Mouse (Mus musculus): ENCODE measurements around the gene Ppp1r21. TPM values are rescaled to one million over a fixed set of nuclear protein-coding genes. Genes with fewer than 3 reads are reported as not detected.
A peak's percentile ranks its signal among the peaks of the same experiment; 100 is the strongest.

Ppp1r21 gene
- polyA plus RNA-seq, 1 experiment from 2014 or later: 29.5 TPM

DNA sequence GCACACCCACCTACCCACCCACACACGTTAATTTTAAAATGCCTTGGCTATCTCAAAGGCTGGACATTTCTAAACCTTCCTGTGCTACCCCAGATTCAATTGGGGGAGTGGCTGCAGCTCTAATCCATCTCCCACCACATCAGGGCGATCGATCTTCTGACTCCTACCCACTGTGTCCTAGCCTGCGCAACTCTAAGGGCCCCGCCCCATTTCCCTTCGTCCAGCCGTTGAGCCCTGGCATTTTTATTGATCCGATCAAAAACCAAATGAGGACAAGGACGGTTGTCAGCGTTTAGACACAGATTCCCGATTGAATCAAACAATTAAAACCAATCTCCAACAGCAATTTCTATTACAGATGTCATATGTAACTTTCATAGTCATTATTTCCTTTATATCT is 74.0 kb downstream of the Ppp1r21 start:
- peaks cover 4% of the 10 kb centered on the region; the same call in 1 of the 2 replicates for H3K4me1 ChIP-seq (replicated peaks; ENCODE audit: control insufficient read depth, insufficient read depth, low read length)
- no peak overlapping the region for H3K27ac ChIP-seq (ENCODE audit: low read depth)
- no peaks in the 10 kb centered on the region for H3K9me3 ChIP-seq (ENCODE audit: control insufficient read depth, low read length)
- H3K4me3 ChIP-seq (ENCODE audit: low read depth, low read length): no peak overlapping the region
- no peak overlapping the region for H3K4me2 ChIP-seq (ENCODE audit: low read length)
- ATAC-seq (replicated peaks; ENCODE audit: low FRiP score, low TSS enrichment, low read depth) (no peak), DNase-seq (ENCODE audit: low spot score) (no peak)
- no peaks in the 10 kb centered on the region for H3K36me3 ChIP-seq (ENCODE audit: control insufficient read depth, insufficient read depth, low read length)
- H3K9ac ChIP-seq (ENCODE audit: low read length): no peak overlapping the region
- no peaks in the 10 kb centered on the region for H3K27me3 ChIP-seq (replicated peaks; ENCODE audit: control insufficient read depth, insufficient read depth, low read length)
- WGBS: 85% methylated on average over 11 of the region's 11 CpGs

DNA sequence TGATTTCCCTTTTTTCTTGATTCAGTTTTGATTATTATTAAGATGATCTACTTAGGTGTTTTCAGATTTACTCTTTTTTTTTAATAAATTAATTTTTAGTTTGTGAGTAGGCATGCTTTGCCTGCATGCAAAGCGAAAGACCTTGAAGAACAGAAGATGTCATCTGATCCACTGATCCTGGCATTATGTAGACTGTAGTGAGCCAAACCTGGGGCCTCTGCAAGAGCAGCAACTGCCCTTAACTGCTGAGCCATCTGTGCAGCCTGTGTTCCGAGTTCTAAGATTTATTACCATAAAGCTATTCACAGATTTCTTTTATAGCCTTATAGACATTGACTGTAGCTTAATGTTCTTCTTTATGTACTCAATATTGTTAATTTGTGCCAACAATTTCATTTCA is 76.1 kb downstream of the Ppp1r21 start:
- no peaks in the 10 kb centered on the region for H3K27me3 ChIP-seq (replicated peaks; ENCODE audit: control insufficient read depth, insufficient read depth, low read length)
- WGBS: 69% methylated on average over 2 of the region's 2 CpGs
- H3K9ac ChIP-seq (ENCODE audit: low read length): no peak overlapping the region
- H3K9me3 ChIP-seq (ENCODE audit: control insufficient read depth, low read length): no peaks in the 10 kb centered on the region
- no peak overlapping the region for H3K27ac ChIP-seq (ENCODE audit: low read depth)
- H3K4me1 ChIP-seq (replicated peaks; ENCODE audit: control insufficient read depth, insufficient read depth, low read length): no peaks in the 10 kb centered on the region
- no peak for ATAC-seq (replicated peaks; ENCODE audit: low FRiP score, low TSS enrichment, low read depth)
- no peak overlapping the region for H3K4me2 ChIP-seq (ENCODE audit: low read length)
- no peak overlapping the region for H3K4me3 ChIP-seq (ENCODE audit: low read depth, low read length)
- H3K36me3 ChIP-seq (ENCODE audit: control insufficient read depth, insufficient read depth, low read length): no peaks in the 10 kb centered on the region
- no peak for DNase-seq (ENCODE audit: low spot score)

DNA sequence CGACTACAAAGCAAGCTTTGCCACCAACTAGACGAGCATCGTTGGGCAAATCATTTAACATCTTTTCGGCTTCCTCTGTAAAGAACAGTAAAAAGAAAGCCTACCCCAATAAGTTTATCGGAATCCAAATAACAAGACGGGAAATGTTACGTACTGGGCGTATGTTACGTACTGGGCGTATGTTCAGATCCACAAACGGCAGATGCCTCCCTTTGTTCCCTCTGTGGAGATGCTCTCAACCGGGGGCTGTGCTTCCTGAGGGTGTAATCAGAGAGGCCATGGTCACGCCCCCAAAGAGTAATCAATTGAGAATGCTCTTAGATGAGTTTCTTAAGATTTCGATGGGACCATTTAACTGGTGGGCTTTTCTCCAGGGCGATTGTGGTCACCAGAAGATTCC is 79.4 kb downstream of the Ppp1r21 start:
- Histone ChIP-seq H3K4me3 (ENCODE audit: low read depth, low read length) (no peak overlapping the region), H3K9me3 (ENCODE audit: control insufficient read depth, low read length) (no peaks in the 10 kb centered on the region), H3K36me3 (ENCODE audit: control insufficient read depth, insufficient read depth, low read length) (no peaks in the 10 kb centered on the region), H3K4me2 (ENCODE audit: low read length) (no peak overlapping the region), H3K27ac (ENCODE audit: low read depth) (no peak overlapping the region), H3K9ac (ENCODE audit: low read length) (no peak overlapping the region), H3K27me3 (replicated peaks; ENCODE audit: control insufficient read depth, insufficient read depth, low read length) (no peaks in the 10 kb centered on the region), H3K4me1 (replicated peaks; ENCODE audit: control insufficient read depth, insufficient read depth, low read length) (no peaks in the 10 kb centered on the region)
- DNase-seq (ENCODE audit: low spot score): no peak
- ATAC-seq (replicated peaks; ENCODE audit: low FRiP score, low TSS enrichment, low read depth): no peak
- 84% methylated on average over 15 of the region's 15 CpGs for WGBS

DNA sequence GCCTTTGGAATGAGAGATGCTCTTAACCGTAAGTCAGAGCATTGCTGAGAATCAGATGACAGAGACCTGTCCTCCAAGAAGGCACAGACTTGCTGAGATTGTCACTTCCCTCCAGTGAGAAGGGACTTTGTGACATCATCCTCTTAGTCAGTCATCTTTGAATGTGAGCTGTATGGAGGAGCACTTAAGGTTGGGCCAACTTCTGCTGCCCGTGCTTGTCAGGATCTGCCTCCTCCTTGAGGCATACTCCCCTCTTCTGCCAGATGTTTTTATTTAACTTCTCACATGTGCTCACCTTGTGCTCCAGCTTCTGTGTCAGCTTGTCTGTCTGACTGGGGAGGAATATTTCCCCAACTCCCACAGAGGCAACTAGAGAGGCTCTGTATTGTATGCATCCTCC is 81.1 kb downstream of the Ppp1r21 start:
- Histone ChIP-seq H3K9ac (ENCODE audit: low read length) (no peak overlapping the region), H3K9me3 (ENCODE audit: control insufficient read depth, low read length) (no peaks in the 10 kb centered on the region), H3K4me1 (replicated peaks; ENCODE audit: control insufficient read depth, insufficient read depth, low read length) (no peaks in the 10 kb centered on the region), H3K4me3 (ENCODE audit: low read depth, low read length) (no peak overlapping the region), H3K27me3 (replicated peaks; ENCODE audit: control insufficient read depth, insufficient read depth, low read length) (no peaks in the 10 kb centered on the region), H3K4me2 (ENCODE audit: low read length) (no peak overlapping the region), H3K27ac (ENCODE audit: low read depth) (no peak overlapping the region), H3K36me3 (ENCODE audit: control insufficient read depth, insufficient read depth, low read length) (no peaks in the 10 kb centered on the region)
- 65% methylated on average over 2 of the region's 2 CpGs for WGBS
- DNase-seq (ENCODE audit: low spot score) (no peak), ATAC-seq (replicated peaks; ENCODE audit: low FRiP score, low TSS enrichment, low read depth) (no peak)

DNA sequence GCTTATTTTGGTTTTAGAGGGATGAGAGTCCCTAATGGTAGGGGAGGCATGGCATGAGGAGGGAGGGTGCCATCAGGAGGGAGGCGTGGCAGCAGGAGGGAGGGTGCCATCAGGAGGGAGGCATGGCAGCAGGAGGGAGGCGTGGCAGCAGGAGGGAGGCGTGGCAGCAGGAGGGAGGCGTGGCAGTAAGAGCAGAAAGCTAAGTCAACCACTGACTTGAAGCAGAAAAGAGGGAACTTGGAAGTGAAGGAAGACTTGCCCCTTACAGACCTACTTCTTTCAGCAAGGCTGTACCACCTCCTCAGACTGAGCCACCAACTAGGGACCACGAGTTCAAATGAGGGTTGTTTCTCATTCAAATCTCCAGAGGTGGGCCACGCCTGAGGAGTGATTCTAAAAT is 83.3 kb downstream of the Ppp1r21 start:
- Histone ChIP-seq H3K4me3 (ENCODE audit: low read depth, low read length) (no peak overlapping the region), H3K36me3 (ENCODE audit: control insufficient read depth, insufficient read depth, low read length) (no peaks in the 10 kb centered on the region), H3K4me2 (ENCODE audit: low read length) (no peak overlapping the region), H3K27ac (ENCODE audit: low read depth) (no peak overlapping the region), H3K4me1 (replicated peaks; ENCODE audit: control insufficient read depth, insufficient read depth, low read length) (no peaks in the 10 kb centered on the region), H3K9ac (ENCODE audit: low read length) (no peak overlapping the region), H3K9me3 (ENCODE audit: control insufficient read depth, low read length) (no peaks in the 10 kb centered on the region), H3K27me3 (replicated peaks; ENCODE audit: control insufficient read depth, insufficient read depth, low read length) (no peaks in the 10 kb centered on the region)
- ATAC-seq (replicated peaks; ENCODE audit: low FRiP score, low TSS enrichment, low read depth) (peak; percentile 47; the same call in 1 of the 2 replicates), DNase-seq (ENCODE audit: low spot score) (no peak)
- 72% methylated on average over 5 of the region's 6 CpGs for WGBS

DNA sequence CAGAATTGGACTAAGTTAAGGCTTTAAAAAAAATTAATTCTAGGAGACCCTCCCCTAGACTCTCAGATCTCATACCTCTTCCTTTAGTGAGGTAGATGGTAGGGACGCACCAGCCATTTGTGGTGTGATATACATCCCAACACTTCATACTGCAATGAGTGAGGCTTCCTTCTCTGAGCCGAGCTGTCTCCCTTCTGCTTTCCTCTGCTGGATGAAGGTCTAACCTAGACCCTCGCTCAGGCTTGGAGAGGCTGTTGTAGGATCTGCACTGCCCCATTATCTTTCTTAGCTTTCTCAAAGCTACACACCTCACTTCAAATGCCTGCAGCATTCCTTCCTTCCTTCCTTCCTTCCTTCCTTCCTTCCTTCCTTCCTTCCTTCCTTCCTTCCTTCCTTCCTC is 83.8 kb downstream of the Ppp1r21 start:
- Histone ChIP-seq H3K4me1 (replicated peaks; ENCODE audit: control insufficient read depth, insufficient read depth, low read length) (no peaks in the 10 kb centered on the region), H3K4me2 (ENCODE audit: low read length) (no peak overlapping the region), H3K9me3 (ENCODE audit: control insufficient read depth, low read length) (no peaks in the 10 kb centered on the region), H3K27ac (ENCODE audit: low read depth) (no peak overlapping the region), H3K4me3 (ENCODE audit: low read depth, low read length) (no peak overlapping the region), H3K27me3 (replicated peaks; ENCODE audit: control insufficient read depth, insufficient read depth, low read length) (no peaks in the 10 kb centered on the region), H3K36me3 (ENCODE audit: control insufficient read depth, insufficient read depth, low read length) (no peaks in the 10 kb centered on the region), H3K9ac (ENCODE audit: low read length) (no peak overlapping the region)
- 98% methylated on average over 3 of the region's 3 CpGs for WGBS
- DNase-seq (ENCODE audit: low spot score) (no peak), ATAC-seq (replicated peaks; ENCODE audit: low FRiP score, low TSS enrichment, low read depth) (0 out of 2 replicates have a peak, but pooled peaks have one; percentile 12)

DNA sequence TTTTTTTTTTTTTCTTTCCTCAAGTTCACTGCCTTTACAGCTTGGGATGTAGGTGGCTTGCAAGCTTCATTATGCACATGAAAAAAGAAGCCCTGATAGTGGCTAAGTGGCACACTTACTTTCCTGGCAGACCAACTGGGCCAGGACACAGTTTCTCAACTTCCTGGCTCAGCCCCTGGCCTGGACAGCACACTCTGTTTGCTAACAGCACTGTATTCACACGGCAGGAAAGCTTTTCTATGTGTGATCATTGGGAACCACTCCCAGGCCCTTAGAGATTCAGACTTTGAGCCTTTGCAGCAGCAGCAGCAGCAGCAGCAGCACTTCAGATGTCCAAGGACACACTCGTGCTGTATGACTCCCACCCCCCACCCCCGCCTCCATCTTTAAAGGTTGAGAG is 84.3 kb downstream of the Ppp1r21 start:
- H3K4me1 ChIP-seq (replicated peaks; ENCODE audit: control insufficient read depth, insufficient read depth, low read length): no peaks in the 10 kb centered on the region
- no peaks in the 10 kb centered on the region for H3K9me3 ChIP-seq (ENCODE audit: control insufficient read depth, low read length)
- DNase-seq (ENCODE audit: low spot score): no peak
- H3K4me2 ChIP-seq (ENCODE audit: low read length): no peak overlapping the region
- peak; percentile 82 for ATAC-seq (replicated peaks; ENCODE audit: low FRiP score, low TSS enrichment, low read depth)
- H3K27ac ChIP-seq (ENCODE audit: low read depth): no peak overlapping the region
- H3K27me3 ChIP-seq (replicated peaks; ENCODE audit: control insufficient read depth, insufficient read depth, low read length): no peaks in the 10 kb centered on the region
- no peaks in the 10 kb centered on the region for H3K36me3 ChIP-seq (ENCODE audit: control insufficient read depth, insufficient read depth, low read length)
- H3K9ac ChIP-seq (ENCODE audit: low read length): no peak overlapping the region
- 56% methylated on average over 3 of the region's 3 CpGs for WGBS
- no peak overlapping the region for H3K4me3 ChIP-seq (ENCODE audit: low read depth, low read length)

DNA sequence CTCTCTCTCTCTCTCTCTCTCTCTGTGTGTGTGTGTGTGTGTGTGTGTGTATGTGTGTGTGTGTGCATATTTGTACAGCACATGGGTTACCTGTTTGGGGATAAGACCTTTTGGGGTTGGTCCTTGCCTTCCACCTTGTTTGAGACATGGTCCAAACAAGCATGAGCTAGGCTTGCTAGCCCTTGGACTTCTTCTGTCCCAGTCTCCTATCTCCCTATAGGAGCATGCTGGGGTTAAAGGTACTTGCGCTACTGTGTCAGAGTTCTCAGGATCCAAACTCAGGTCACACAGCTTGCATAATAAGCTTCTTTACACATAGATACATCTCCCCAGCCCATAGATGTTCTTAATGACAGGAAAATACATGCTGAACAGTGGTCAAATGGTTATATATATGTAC is 84.8 kb downstream of the Ppp1r21 start:
- 95% methylated on average over 1 of the region's 1 CpGs for WGBS
- H3K4me1 ChIP-seq (replicated peaks; ENCODE audit: control insufficient read depth, insufficient read depth, low read length): no peaks in the 10 kb centered on the region
- ATAC-seq (replicated peaks; ENCODE audit: low FRiP score, low TSS enrichment, low read depth) (no peak), DNase-seq (ENCODE audit: low spot score) (no peak)
- H3K36me3 ChIP-seq (ENCODE audit: control insufficient read depth, insufficient read depth, low read length): no peaks in the 10 kb centered on the region
- H3K9ac ChIP-seq (ENCODE audit: low read length): no peak overlapping the region
- H3K27me3 ChIP-seq (replicated peaks; ENCODE audit: control insufficient read depth, insufficient read depth, low read length): no peaks in the 10 kb centered on the region
- no peak overlapping the region for H3K27ac ChIP-seq (ENCODE audit: low read depth)
- H3K9me3 ChIP-seq (ENCODE audit: control insufficient read depth, low read length): no peaks in the 10 kb centered on the region
- H3K4me3 ChIP-seq (ENCODE audit: low read depth, low read length): no peak overlapping the region
- no peak overlapping the region for H3K4me2 ChIP-seq (ENCODE audit: low read length)

DNA sequence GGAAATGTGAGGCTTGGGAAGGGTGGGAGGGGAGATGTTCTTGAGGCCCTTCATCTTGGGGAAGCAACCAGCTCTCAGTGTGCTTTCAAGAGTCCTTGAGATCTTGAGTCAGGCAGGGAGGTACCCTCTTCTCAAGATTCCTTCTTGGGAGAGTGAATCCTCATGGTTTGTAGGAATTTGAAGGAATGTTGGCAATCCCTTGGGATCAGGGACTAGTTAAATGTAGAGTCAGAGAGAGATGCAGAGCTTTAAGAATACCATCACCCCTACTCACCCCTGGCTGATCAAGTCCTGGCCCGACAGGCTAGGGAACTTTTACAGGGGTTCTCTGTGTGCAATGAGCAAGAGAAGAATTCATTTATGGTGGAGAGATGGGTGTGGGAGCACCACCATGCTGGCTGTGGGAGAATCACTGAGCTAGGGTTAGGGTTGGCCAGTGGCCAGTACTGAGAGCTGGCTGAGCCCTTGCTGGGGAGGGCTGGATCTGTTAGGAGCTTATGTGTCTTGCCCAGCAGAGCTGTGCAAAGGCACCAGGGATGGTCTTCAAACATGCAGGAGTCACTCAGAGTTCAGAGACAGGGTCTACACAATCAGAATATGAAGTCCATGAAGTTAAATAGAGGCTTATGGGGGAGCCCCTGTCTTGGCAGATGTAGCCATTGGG is 85.7 kb downstream of the Ppp1r21 start:
- no peak overlapping the region for H3K4me3 ChIP-seq (ENCODE audit: low read depth, low read length)
- no peaks in the 10 kb centered on the region for H3K36me3 ChIP-seq (ENCODE audit: control insufficient read depth, insufficient read depth, low read length)
- H3K9me3 ChIP-seq (ENCODE audit: control insufficient read depth, low read length): no peaks in the 10 kb centered on the region
- 80% methylated on average over 1 of the region's 1 CpGs for WGBS
- no peak overlapping the region for H3K9ac ChIP-seq (ENCODE audit: low read length)
- no peak for DNase-seq (ENCODE audit: low spot score)
- H3K27me3 ChIP-seq (replicated peaks; ENCODE audit: control insufficient read depth, insufficient read depth, low read length): no peaks in the 10 kb centered on the region
- no peak overlapping the region for H3K27ac ChIP-seq (ENCODE audit: low read depth)
- no peak overlapping the region for H3K4me2 ChIP-seq (ENCODE audit: low read length)
- ATAC-seq (replicated peaks; ENCODE audit: low FRiP score, low TSS enrichment, low read depth): no peak
- H3K4me1 ChIP-seq (replicated peaks; ENCODE audit: control insufficient read depth, insufficient read depth, low read length): no peaks in the 10 kb centered on the region

All from intestine, embryonic 14.5 days (tissue).